Mouse (Mus musculus) spleen, postnatal 36 days (tissue): ENCODE measurements around the gene Ror2.

Source experiments
- DNase-seq, 2 experiments: peaks; one replicate each; pipeline ENCODE4 v3.0.0; 2022; ENCODE audit warnings: low spot score in 2 of 2, mixed read lengths in 1 of 2

Gene Ror2

GRCm38 (mm10) chr13:53195951-53196677 lies 89.8 kb downstream of the Ror2 start:
- DNase-seq: no peak

DNA sequence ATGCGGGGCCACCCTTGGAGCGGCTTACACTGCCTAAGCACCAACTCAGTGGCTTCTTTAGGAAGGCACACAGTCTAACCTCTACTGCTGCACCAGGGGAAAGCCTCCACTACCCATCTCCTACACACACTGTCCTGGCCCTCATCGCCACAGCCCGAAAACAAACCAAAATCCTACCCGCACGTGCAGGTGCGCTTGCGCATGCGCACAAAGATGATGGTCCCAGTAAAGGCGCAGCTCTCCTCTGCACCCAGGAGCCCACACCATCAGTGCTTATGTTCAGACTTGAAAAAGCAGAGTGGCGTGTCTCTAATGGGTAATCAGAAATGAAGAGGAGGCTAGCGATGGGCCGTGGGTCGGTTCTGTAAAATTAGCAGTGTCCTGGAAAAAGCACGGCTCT lies 91.6 kb downstream of the Ror2 start:
- no peak for DNase-seq

GRCm38 (mm10) chr13:53193713-53194112 lies 92.2 kb downstream of the Ror2 start:
- no peak for DNase-seq

- DNase-seq: no peak
These were observed 93.6 kb downstream of the Ror2 start for GRCm38 (mm10) chr13:53192286-53192685.

DNA sequence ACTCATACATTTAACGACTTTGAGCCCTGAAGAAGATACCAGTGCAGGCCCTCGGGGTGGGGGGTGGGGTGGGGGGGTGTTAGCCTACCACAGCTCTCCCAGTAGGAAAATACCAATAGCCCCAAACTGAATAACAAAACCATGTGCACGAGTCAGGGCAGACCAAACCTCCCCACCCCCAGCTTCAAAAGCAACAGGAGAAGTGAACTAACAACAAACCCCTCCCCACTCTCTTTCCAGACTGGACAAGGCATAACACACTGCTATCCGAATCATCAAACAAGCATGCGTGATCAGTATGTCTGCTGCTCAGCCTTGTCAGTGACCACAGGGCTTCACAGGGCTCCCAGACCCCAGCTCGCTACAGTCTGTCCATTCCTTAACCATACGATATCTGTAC lies 94.3 kb downstream of the Ror2 start:
- no peak for DNase-seq

DNA sequence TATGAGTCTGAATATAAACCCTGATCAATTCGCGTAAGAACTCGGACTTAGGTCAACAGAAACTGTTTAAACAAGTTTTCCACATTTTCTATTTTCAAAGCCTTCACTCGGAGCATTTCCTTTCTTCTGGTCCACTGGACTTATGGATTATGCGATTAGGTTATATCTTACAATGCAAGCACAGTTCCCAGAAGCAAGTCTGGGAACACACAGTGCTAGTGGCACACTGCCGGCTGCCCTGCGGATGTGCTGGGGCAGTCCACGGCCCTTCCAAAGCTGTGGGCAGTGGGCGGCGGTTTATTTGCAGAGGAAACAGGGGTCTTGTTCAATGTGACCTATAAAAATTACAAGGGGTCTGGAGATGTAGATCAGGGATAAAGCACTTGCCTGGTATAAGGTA lies 97.0 kb downstream of the Ror2 start:
- DNase-seq: no peak

DNA sequence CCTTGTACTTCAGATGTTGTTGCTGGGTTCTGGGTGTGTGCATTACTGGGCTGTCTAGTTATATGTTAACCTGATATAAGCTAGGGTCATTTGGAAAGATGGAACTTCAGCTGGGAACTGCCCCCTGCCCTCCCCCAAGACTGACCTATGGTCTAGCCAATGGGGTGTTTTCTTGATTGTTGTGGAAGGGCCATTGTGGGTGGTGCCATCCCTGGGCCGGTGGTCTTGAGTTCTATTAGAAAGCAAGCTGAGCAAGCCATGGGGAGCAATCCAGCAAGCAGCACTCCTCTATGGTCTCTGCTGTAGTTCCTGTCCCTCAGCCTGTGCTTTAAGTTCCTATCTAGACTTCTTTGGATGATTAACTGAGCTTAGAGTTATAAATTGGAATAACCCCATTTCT lies 101.1 kb downstream of the Ror2 start:
- no peak for DNase-seq

DNA sequence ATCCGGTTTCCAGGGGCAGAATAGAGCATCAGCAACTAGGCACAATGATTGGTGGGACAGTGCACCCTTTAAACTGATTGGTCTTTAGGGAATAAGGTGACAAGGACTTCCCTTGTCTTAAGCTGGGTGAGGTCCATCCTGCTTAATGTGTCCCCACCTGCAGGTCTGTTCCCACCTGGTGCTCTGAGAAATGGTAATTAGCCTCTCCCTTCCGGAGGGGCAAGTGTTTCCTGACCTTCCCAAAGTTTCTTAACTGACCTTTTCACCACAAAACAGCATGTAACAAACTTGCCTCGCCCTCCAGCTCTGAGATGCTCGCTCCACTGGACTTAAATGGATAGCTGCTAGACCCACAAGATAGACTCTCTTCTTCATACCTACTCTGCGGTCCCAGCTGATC lies 101.8 kb downstream of the Ror2 start:
- no peak for DNase-seq

GRCm38 (mm10) chr13:53183161-53183577 lies 102.8 kb downstream of the Ror2 start:
- no peak for DNase-seq

- DNase-seq: no peak
These were observed 107.3 kb downstream of the Ror2 start for GRCm38 (mm10) chr13:53178594-53178993.

- no peak for DNase-seq
These were observed 107.8 kb downstream of the Ror2 start for GRCm38 (mm10) chr13:53178171-53178570.

- DNase-seq: no peak
These were observed 108.6 kb downstream of the Ror2 start for GRCm38 (mm10) chr13:53177424-53177718.

- no peak for DNase-seq
These were observed 109.1 kb downstream of the Ror2 start for GRCm38 (mm10) chr13:53176695-53177423.

GRCm38 (mm10) chr13:53175041-53175440 lies 110.9 kb downstream of the Ror2 start:
- DNase-seq: no peak

- DNase-seq: no peak
These were observed 122.3 kb downstream of the Ror2 start for GRCm38 (mm10) chr13:53163671-53164070.

- no peak for DNase-seq
These were observed 122.9 kb downstream of the Ror2 start for GRCm38 (mm10) chr13:53163060-53163459.

DNA sequence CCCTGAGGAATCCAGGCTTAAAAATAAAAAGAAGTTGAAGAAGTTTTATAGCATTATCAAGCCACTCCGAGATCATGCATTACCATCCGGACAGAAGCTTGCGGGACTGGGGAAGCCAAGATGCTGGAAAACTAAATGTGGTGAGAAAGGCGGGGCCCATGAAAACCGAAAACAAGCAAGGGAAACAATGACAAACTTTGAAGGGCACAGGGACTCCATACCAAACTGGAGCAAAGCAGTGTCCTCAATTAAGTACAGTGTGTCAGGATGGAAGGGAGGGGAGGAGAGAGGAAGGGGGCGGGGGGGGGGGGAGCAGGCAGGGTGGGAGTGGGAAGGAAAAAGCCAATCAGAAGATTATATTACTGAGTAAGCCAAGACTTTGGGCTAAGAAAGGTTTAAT lies 126.4 kb downstream of the Ror2 start:
- no peak for DNase-seq

DNA sequence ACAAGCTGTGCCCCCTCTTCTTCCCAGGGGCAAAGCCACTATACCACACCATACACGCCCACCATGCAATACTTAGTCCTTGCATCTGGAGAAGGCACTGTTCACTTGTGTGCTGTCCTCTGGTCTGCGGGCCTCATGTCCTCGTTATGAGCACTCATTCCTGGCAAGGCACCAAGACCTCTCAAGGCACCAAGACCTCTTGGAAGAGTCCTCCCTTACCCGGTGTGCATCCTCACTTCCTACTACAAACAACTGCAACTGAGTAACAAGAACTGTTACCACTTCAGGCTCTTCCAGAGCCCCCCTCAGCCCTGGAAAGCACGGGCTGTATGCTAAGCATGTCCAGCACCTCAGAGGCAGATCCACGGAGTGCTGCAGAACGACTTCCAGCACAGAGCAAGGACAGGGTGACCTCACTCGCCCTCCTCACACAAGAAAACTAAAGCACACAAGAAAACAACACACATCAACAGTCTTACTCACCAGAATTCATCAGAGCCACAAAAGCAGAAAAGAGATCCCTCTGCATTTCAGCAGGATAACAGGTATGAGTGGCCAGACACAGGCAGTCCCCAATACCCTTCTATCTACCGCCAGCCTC lies 127.4 kb downstream of the Ror2 start:
- no peak for DNase-seq

DNA sequence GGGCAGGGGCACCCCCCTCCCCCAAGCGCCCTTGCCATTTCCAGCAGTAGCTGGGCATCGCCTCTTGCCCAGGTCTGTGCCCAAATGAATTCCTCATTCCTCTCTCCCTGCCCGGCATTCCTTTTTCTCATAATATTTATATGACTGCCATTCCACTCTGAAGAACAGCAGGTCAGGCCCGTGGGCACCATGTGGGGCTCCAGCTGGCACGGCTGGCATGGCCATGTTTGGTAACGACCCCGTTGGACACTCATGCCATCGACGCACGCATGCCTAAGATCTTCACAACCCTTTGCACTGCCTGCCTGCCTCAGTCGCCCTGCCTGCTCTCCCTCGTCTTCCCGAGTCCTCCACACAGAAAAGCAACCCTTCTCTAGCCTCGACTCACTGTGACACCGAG lies 129.0 kb downstream of the Ror2 start:
- DNase-seq: no peak

DNA sequence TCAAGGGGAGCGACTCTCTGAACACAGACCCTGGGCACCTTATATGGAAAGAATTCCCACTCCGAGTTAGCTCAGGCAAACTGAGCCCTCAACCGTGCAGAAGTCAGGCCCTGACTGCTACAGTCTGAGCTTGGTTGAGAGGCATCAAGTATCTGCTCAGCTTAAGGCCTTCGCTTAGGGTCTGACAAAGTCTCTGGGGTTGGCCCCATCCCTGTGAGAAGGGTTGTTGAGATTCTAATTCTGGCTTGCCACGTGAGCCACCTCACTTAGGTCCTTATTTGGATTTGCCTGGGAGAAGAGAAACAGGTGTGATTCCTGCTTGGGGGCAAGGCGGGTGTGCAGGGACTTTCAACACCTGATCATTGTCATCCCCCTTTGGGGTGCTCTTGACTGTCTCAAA lies 129.6 kb downstream of the Ror2 start:
- no peak for DNase-seq

GRCm38 (mm10) chr13:53145511-53145910 lies 140.4 kb downstream of the Ror2 start:
- no peak for DNase-seq

DNA sequence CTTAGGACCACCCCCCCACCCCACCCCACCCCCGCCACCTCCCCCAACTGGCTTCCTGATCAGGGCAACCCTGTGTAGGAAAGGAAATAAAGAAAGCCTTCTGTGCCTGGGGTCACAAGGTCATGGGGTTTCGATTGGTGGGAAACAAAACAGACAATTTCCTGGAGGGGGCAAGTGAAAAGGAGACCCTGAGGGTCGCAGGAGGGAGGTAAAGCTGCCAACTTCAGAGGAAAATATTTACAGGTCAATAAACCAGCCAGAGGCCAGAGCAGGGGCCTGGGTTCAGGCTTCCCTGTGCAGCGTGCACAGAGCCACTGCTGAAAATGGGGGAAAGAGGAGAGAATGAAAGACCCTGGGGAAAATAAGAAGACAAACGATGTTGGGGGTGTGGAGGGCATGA lies 142.8 kb downstream of the Ror2 start:
- DNase-seq: no peak

- no peak for DNase-seq
These were observed 143.7 kb downstream of the Ror2 start for GRCm38 (mm10) chr13:53142268-53142667.
